10 mouse cellular contexts compared by ENCODE assay signal in the genomic region with DNA sequence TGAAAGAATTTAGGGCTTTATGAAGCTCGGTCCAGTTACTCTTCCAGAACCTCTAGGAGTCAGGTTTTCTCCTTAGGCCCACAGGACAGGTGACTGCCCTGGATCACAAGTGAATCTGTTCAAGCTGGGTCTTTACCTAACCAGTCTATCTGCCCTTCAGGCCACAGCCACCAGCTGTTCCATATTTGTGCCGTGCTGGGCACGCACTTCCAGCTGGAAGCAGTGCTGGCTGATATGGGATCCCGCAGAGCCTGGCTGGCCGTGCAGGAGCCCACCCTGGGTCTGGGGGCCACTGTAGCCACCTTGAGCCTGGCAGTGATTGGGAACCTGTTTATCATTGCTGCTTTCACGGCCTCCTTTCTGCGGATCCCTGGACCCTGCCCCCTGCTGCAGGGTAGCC. TPM values are rescaled to one million over a fixed set of nuclear protein-coding genes. Genes with fewer than 3 reads are reported as not detected.
DNase-seq lines count a peak whose midpoint lies in the region; ATAC-seq lines count a peak whose summit lies in the region.
"Not testable (repeated sequence)": the region's sequence is repeated elsewhere in the genome, so short reads cannot be mapped to it uniquely, and the experiment has no call there.
"Had no signal": no experiment of that assay in that cellular context is flagged by ENCODE, and none has a peak within 500 bp of the region (broad histone marks: within the 10 kb centered on the region; RNA-seq: fewer than 3 reads in every experiment).

No protein-coding gene starts in this region.

- peak overlapping the region; percentile 43; the same call in 1 of the 2 replicates for H3K4me3 ChIP-seq in embryonic facial prominence, embryonic 10.5 days
- H3K4me3 ChIP-seq in forebrain, embryonic 12.5 days (replicated peaks); heart, embryonic 14.5 days (ENCODE audit: control insufficient read depth in 1 of 2, insufficient read depth in 1 of 2, low read depth in 1 of 2, low read length in 2 of 2); hindbrain, embryonic 15.5 days; kidney, embryonic 16.5 days (ENCODE audit: low read length); liver, embryonic 11.5 days (ENCODE audit: low read depth, low read length); midbrain, embryonic 13.5 days (replicated peaks); neural tube, embryonic 14.5 days (ENCODE audit: low read depth, low read length): not testable (repeated sequence)

- not testable (repeated sequence) for H3K36me3 ChIP-seq in embryonic facial prominence, embryonic 10.5 days (replicated peaks); forebrain, embryonic 12.5 days (replicated peaks); heart, embryonic 14.5 days (ENCODE audit: control insufficient read depth, insufficient read depth, low read length); hindbrain, embryonic 15.5 days; kidney, embryonic 16.5 days (ENCODE audit: insufficient read depth, low read length); liver, embryonic 11.5 days (ENCODE audit: control insufficient read depth, insufficient read depth, low read length); midbrain, embryonic 13.5 days; neural tube, embryonic 14.5 days (ENCODE audit: control insufficient read depth, insufficient read depth, low read length)

- not testable (repeated sequence) for H3K4me2 ChIP-seq in forebrain, embryonic 12.5 days
- H3K4me2 ChIP-seq in heart, embryonic 14.5 days (ENCODE audit: low read length), result peak overlapping the region; percentile 50
- peak overlapping the region; percentile 40 for H3K4me2 ChIP-seq in hindbrain, embryonic 15.5 days
- peak overlapping the region; percentile 41 for H3K4me2 ChIP-seq in kidney, embryonic 16.5 days (replicated peaks; ENCODE audit: low read depth, low read length)
- H3K4me2 ChIP-seq in liver, embryonic 11.5 days, result peak overlapping the region; percentile 31; the same call in 1 of the 2 replicates
- peak overlapping the region; percentile 36; the same call in 1 of the 2 replicates for H3K4me2 ChIP-seq in midbrain, embryonic 13.5 days (replicated peaks)
- H3K4me2 ChIP-seq in neural tube, embryonic 14.5 days (ENCODE audit: low read depth, low read length), result peak overlapping the region; percentile 20; the same call in 1 of the 2 replicates

- not testable (repeated sequence) for H3K27me3 ChIP-seq in embryonic facial prominence, embryonic 10.5 days (replicated peaks; ENCODE audit: low read depth, poor library complexity, severe bottlenecking); forebrain, embryonic 12.5 days; heart, embryonic 14.5 days (ENCODE audit: control insufficient read depth, insufficient read depth, low read length); hindbrain, embryonic 15.5 days; kidney, embryonic 16.5 days (ENCODE audit: insufficient read depth, low read length); liver, embryonic 11.5 days (replicated peaks; ENCODE audit: control insufficient read depth, insufficient read depth, low read length); midbrain, embryonic 13.5 days; neural tube, embryonic 14.5 days (ENCODE audit: control insufficient read depth, insufficient read depth, low read length)

- H3K27ac ChIP-seq in embryonic facial prominence, embryonic 10.5 days (replicated peaks), result peak overlapping the region; percentile 73; the same call in 1 of the 2 replicates
- H3K27ac ChIP-seq in forebrain, embryonic 12.5 days, result peak overlapping the region; percentile 81
- not testable (repeated sequence) for H3K27ac ChIP-seq in heart, embryonic 14.5 days (replicated peaks in 1 of 2; ENCODE audit: control insufficient read depth in 1 of 2, insufficient read depth in 1 of 2, low read depth in 2 of 2, low read length in 2 of 2); liver, embryonic 11.5 days (ENCODE audit: low read depth, low read length)
- 0 out of 2 replicates have a peak overlapping the region, but pooled peaks have one; percentile 4 for H3K27ac ChIP-seq in hindbrain, embryonic 15.5 days (replicated peaks)
- 0 out of 2 replicates have a peak overlapping the region, but pooled peaks have one; percentile 46 for H3K27ac ChIP-seq in kidney, embryonic 16.5 days (ENCODE audit: low read length)
- H3K27ac ChIP-seq in midbrain, embryonic 13.5 days, result peak overlapping the region; percentile 65; the same call in 1 of the 2 replicates
- 0 out of 2 replicates have a peak overlapping the region, but pooled peaks have one; percentile 40 for H3K27ac ChIP-seq in neural tube, embryonic 14.5 days (ENCODE audit: low read depth, low read length)

- H3K9me3 ChIP-seq in embryonic facial prominence, embryonic 10.5 days; forebrain, embryonic 12.5 days; heart, embryonic 14.5 days (ENCODE audit: control insufficient read depth, low read length); hindbrain, embryonic 15.5 days; kidney, embryonic 16.5 days (ENCODE audit: low read length); liver, embryonic 11.5 days (ENCODE audit: control insufficient read depth, low read length); midbrain, embryonic 13.5 days; neural tube, embryonic 14.5 days (ENCODE audit: control insufficient read depth, low read length): not testable (repeated sequence)

- peaks cover 13% of the 10 kb centered on the region for H3K4me1 ChIP-seq in embryonic facial prominence, embryonic 10.5 days
- H3K4me1 ChIP-seq in forebrain, embryonic 12.5 days, result peaks cover 12% of the 10 kb centered on the region
- not testable (repeated sequence) for H3K4me1 ChIP-seq in heart, embryonic 14.5 days (ENCODE audit: control insufficient read depth in 2 of 2, insufficient read depth in 2 of 2, low read length in 2 of 2); hindbrain, embryonic 15.5 days (replicated peaks); kidney, embryonic 16.5 days (ENCODE audit: insufficient read depth, low read length); liver, embryonic 11.5 days (replicated peaks; ENCODE audit: control insufficient read depth, insufficient read depth, low read length); neural tube, embryonic 14.5 days (ENCODE audit: control insufficient read depth, insufficient read depth, low read length)
- H3K4me1 ChIP-seq in midbrain, embryonic 13.5 days (replicated peaks), result peaks cover 10% of the 10 kb centered on the region

- peak; percentile 28 for DNase-seq in embryonic facial prominence, embryonic 10.5 days (ENCODE audit: low spot score)
- DNase-seq in liver, embryonic 11.5 days (ENCODE audit: low spot score), result not testable (repeated sequence)

- not testable (repeated sequence) for H3K9ac ChIP-seq in forebrain, embryonic 12.5 days; heart, embryonic 14.5 days (ENCODE audit: low read length); hindbrain, embryonic 15.5 days; kidney, embryonic 16.5 days (replicated peaks; ENCODE audit: low read length); liver, embryonic 11.5 days (ENCODE audit: low read depth, low read length); midbrain, embryonic 13.5 days (replicated peaks); neural tube, embryonic 14.5 days (replicated peaks; ENCODE audit: low read depth, low read length)

- peak; percentile 12; the same call in 1 of the 2 replicates for ATAC-seq in forebrain, embryonic 12.5 days (ENCODE audit: low FRiP score)
- ATAC-seq in heart, embryonic 14.5 days (ENCODE audit: insufficient number of reproducible peaks, insufficient read depth, low FRiP score, low read depth); liver, embryonic 11.5 days (replicated peaks; ENCODE audit: low FRiP score): not testable (repeated sequence)
- ATAC-seq in hindbrain, embryonic 15.5 days (ENCODE audit: low FRiP score, low read depth), result peak; percentile 8; the same call in 1 of the 2 replicates
- ATAC-seq in kidney, embryonic 16.5 days (ENCODE audit: low FRiP score, low TSS enrichment), result peak; percentile 46; the same call in 1 of the 2 replicates
- ATAC-seq in midbrain, embryonic 13.5 days, result peak; percentile 9
- ATAC-seq in neural tube, embryonic 14.5 days (ENCODE audit: low read depth), result peak; percentile 12; the same call in 1 of the 2 replicates

- WGBS in embryonic facial prominence, embryonic 10.5 days, result 29% methylated on average over 7 of the region's 7 CpGs
- 18% methylated on average over 5 of the region's 7 CpGs for WGBS in forebrain, embryonic 12.5 days
- 20% methylated on average over 5 of the region's 7 CpGs for WGBS in heart, embryonic 14.5 days
- WGBS in hindbrain, embryonic 15.5 days, result 28% methylated on average over 5 of the region's 7 CpGs
- 14% methylated on average over 5 of the region's 7 CpGs for WGBS in kidney, embryonic 16.5 days
- 32% methylated on average over 5 of the region's 7 CpGs for WGBS in liver, embryonic 11.5 days
- 30% methylated on average over 6 of the region's 7 CpGs for WGBS in midbrain, embryonic 13.5 days
- 24% methylated on average over 5 of the region's 7 CpGs for WGBS in neural tube, embryonic 14.5 days

RNA-seq across cellular contexts. Expression of a gene that starts 1.9 kb away (rescaled TPM):
- not detected in 2 replicates for polyA plus RNA-seq in embryonic facial prominence, embryonic 10.5 days (2016; fragmentation: Nextera tagmentation; extraction: Ambion mirVana)
- not detected in 2 replicates for polyA plus RNA-seq in forebrain, embryonic 12.5 days (2016; fragmentation: Nextera tagmentation; extraction: Ambion mirVana)
- polyA plus RNA-seq in heart, embryonic 14.5 days (2014; fragmentation: Nextera tagmentation; extraction: Ambion mirVana), result not detected in 2 replicates
- not detected in 2 replicates for polyA plus RNA-seq in hindbrain, embryonic 15.5 days (2015; fragmentation: Nextera tagmentation; extraction: Ambion mirVana)
- not detected in 2 replicates for polyA plus RNA-seq in kidney, embryonic 16.5 days (2015; fragmentation: Nextera tagmentation; extraction: Ambion mirVana)
- polyA plus RNA-seq in liver, embryonic 11.5 days (2014; fragmentation: Nextera tagmentation; extraction: Ambion mirVana), result not detected in 2 replicates
- not detected in 2 replicates for polyA plus RNA-seq in midbrain, embryonic 13.5 days (2015; fragmentation: Nextera tagmentation; extraction: Ambion mirVana)
- polyA plus RNA-seq in neural tube, embryonic 14.5 days (2014; fragmentation: Nextera tagmentation; extraction: Ambion mirVana), result not detected in 2 replicates
- polyA plus RNA-seq: heart, embryonic 10.5 days; liver, postnatal 0 days had no signal

RNA-seq across cellular contexts. Expression of a gene that starts 4.1 kb away (rescaled TPM):
- polyA plus RNA-seq in embryonic facial prominence, embryonic 10.5 days (2016; fragmentation: Nextera tagmentation; extraction: Ambion mirVana), result 0.10 and 0.35 TPM in 2 replicates
- polyA plus RNA-seq in forebrain, embryonic 12.5 days (2016; fragmentation: Nextera tagmentation; extraction: Ambion mirVana), result 0.18 TPM in 1 of 2 replicates, not detected in the other
- not detected in 2 replicates for polyA plus RNA-seq in heart, embryonic 14.5 days (2014; fragmentation: Nextera tagmentation; extraction: Ambion mirVana)
- polyA plus RNA-seq in hindbrain, embryonic 15.5 days (2015; fragmentation: Nextera tagmentation; extraction: Ambion mirVana), result not detected in 2 replicates
- polyA plus RNA-seq in kidney, embryonic 16.5 days (2015; fragmentation: Nextera tagmentation; extraction: Ambion mirVana), result 0.22 and 0.71 TPM in 2 replicates
- polyA plus RNA-seq in liver, embryonic 11.5 days (2014; fragmentation: Nextera tagmentation; extraction: Ambion mirVana), result 0.12 and 0.40 TPM in 2 replicates
- not detected in 2 replicates for polyA plus RNA-seq in midbrain, embryonic 13.5 days (2015; fragmentation: Nextera tagmentation; extraction: Ambion mirVana)
- polyA plus RNA-seq in neural tube, embryonic 14.5 days (2014; fragmentation: Nextera tagmentation; extraction: Ambion mirVana), result 0.28 TPM in 1 of 2 replicates, not detected in the other

RNA-seq across cellular contexts. Expression of a gene that starts 7.6 kb away (rescaled TPM):
- polyA plus RNA-seq in embryonic facial prominence, embryonic 10.5 days (2016; fragmentation: Nextera tagmentation; extraction: Ambion mirVana), result not detected in 2 replicates
- not detected in 2 replicates for polyA plus RNA-seq in forebrain, embryonic 12.5 days (2016; fragmentation: Nextera tagmentation; extraction: Ambion mirVana)
- not detected in 2 replicates for polyA plus RNA-seq in heart, embryonic 14.5 days (2014; fragmentation: Nextera tagmentation; extraction: Ambion mirVana)
- not detected in 2 replicates for polyA plus RNA-seq in hindbrain, embryonic 15.5 days (2015; fragmentation: Nextera tagmentation; extraction: Ambion mirVana)
- polyA plus RNA-seq in kidney, embryonic 16.5 days (2015; fragmentation: Nextera tagmentation; extraction: Ambion mirVana), result 0.56 TPM in 1 of 2 replicates, not detected in the other
- polyA plus RNA-seq in liver, embryonic 11.5 days (2014; fragmentation: Nextera tagmentation; extraction: Ambion mirVana), result not detected in 2 replicates
- not detected in 2 replicates for polyA plus RNA-seq in midbrain, embryonic 13.5 days (2015; fragmentation: Nextera tagmentation; extraction: Ambion mirVana)
- polyA plus RNA-seq in neural tube, embryonic 14.5 days (2014; fragmentation: Nextera tagmentation; extraction: Ambion mirVana), result not detected in 2 replicates
- polyA plus RNA-seq: heart, embryonic 10.5 days; liver, postnatal 0 days had no signal

RNA-seq across cellular contexts. Expression of a gene that starts 12.3 kb away (rescaled TPM):
- 0.43 and 1.2 TPM in 2 replicates for polyA plus RNA-seq in embryonic facial prominence, embryonic 10.5 days (2016; fragmentation: Nextera tagmentation; extraction: Ambion mirVana)
- polyA plus RNA-seq in forebrain, embryonic 12.5 days (2016; fragmentation: Nextera tagmentation; extraction: Ambion mirVana), result 1.0 and 1.6 TPM in 2 replicates
- polyA plus RNA-seq in heart, embryonic 14.5 days (2014; fragmentation: Nextera tagmentation; extraction: Ambion mirVana), result 3.0 and 3.3 TPM in 2 replicates
- polyA plus RNA-seq in hindbrain, embryonic 15.5 days (2015; fragmentation: Nextera tagmentation; extraction: Ambion mirVana), result 1.9 and 2.3 TPM in 2 replicates
- polyA plus RNA-seq in kidney, embryonic 16.5 days (2015; fragmentation: Nextera tagmentation; extraction: Ambion mirVana), result 19.1 and 22.1 TPM in 2 replicates
- polyA plus RNA-seq in liver, embryonic 11.5 days (2014; fragmentation: Nextera tagmentation; extraction: Ambion mirVana), result 5.6 and 7.0 TPM in 2 replicates
- 0.77 and 1.0 TPM in 2 replicates for polyA plus RNA-seq in midbrain, embryonic 13.5 days (2015; fragmentation: Nextera tagmentation; extraction: Ambion mirVana)
- 0.35 and 1.6 TPM in 2 replicates for polyA plus RNA-seq in neural tube, embryonic 14.5 days (2014; fragmentation: Nextera tagmentation; extraction: Ambion mirVana)

RNA-seq across cellular contexts. Expression of a gene that starts 33.5 kb away (rescaled TPM):
- polyA plus RNA-seq in embryonic facial prominence, embryonic 10.5 days (2016; fragmentation: Nextera tagmentation; extraction: Ambion mirVana), result 184 and 194 TPM in 2 replicates
- 119 and 120 TPM in 2 replicates for polyA plus RNA-seq in forebrain, embryonic 12.5 days (2016; fragmentation: Nextera tagmentation; extraction: Ambion mirVana)
- 94.3 and 95.5 TPM in 2 replicates for polyA plus RNA-seq in heart, embryonic 14.5 days (2014; fragmentation: Nextera tagmentation; extraction: Ambion mirVana)
- 28.8 and 35.4 TPM in 2 replicates for polyA plus RNA-seq in hindbrain, embryonic 15.5 days (2015; fragmentation: Nextera tagmentation; extraction: Ambion mirVana)
- 144 and 152 TPM in 2 replicates for polyA plus RNA-seq in kidney, embryonic 16.5 days (2015; fragmentation: Nextera tagmentation; extraction: Ambion mirVana)
- 153 and 165 TPM in 2 replicates for polyA plus RNA-seq in liver, embryonic 11.5 days (2014; fragmentation: Nextera tagmentation; extraction: Ambion mirVana)
- 51.7 and 56.8 TPM in 2 replicates for polyA plus RNA-seq in midbrain, embryonic 13.5 days (2015; fragmentation: Nextera tagmentation; extraction: Ambion mirVana)
- 19.3 and 22.2 TPM in 2 replicates for polyA plus RNA-seq in neural tube, embryonic 14.5 days (2014; fragmentation: Nextera tagmentation; extraction: Ambion mirVana)
